Mouse (Mus musculus) E14TG2a.4 (cell line): ENCODE measurements around the gene Wdr49.

Source experiments
- H3K27me3 ChIP-seq: 2 replicates; pipeline ENCODE4 v1.6.1; 2014; ENCODE audit warnings: low read length, control low read depth; ENCODE audit not compliant: insufficient read depth
- H3K36me3 ChIP-seq: 2 replicates; pipeline ENCODE4 v1.6.1; 2014; ENCODE audit warnings: low read length, control low read depth; ENCODE audit not compliant: insufficient read depth
- H3K4me1 ChIP-seq: replicated peaks from 2 replicates; pipeline ENCODE4 v1.6.1; 2014; ENCODE audit warnings: low read depth, low read length, control low read depth
- H3K4me3 ChIP-seq: replicated peaks from 2 replicates; pipeline ENCODE4 v1.5.1; 2014; ENCODE audit warnings: mild to moderate bottlenecking, low read length
- H3K9me3 ChIP-seq: 2 replicates; pipeline ENCODE4 v1.6.1; 2014; ENCODE audit warnings: low read length, control low read depth
- CTCF ChIP-seq: conservative IDR thresholded peaks from 2 replicates; pipeline ENCODE4 v1.5.1; 2014; ENCODE audit warnings: low read length
- NANOG ChIP-seq: IDR thresholded peaks from 2 replicates; pipeline ENCODE4 v1.6.1; 2014; ENCODE audit warnings: borderline replicate concordance, low read length, mixed read lengths
- POU5F1 ChIP-seq: IDR thresholded peaks from 2 replicates; pipeline ENCODE4 v1.6.1; 2014; ENCODE audit warnings: low read length, borderline replicate concordance

Gene Wdr49

DNA sequence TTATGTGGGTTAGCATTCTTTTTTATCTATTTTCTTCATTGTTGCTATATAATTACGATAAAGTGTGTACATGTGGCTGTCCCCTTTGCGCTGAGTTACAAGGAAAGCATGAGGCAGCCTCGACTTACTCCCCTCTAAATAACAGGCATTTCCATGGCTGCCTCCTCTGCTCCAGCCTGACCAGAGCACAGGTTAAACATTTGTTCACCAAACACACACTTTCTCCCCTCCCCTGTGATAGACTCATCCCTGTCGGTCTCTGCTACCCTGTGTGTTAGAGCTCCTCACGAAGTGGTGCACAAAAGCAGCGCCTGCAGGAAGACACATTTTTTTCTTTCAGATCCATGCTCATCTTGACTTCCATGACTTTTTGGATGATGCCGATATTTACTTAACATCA is 7.3 kb downstream of the Wdr49 start:
- no peaks in the 10 kb centered on the region for H3K4me1 ChIP-seq
- TF ChIP-seq CTCF = no peak
- TF ChIP-seq POU5F1 = no peak
- no peaks in the 10 kb centered on the region for H3K36me3 ChIP-seq
- no peaks in the 10 kb centered on the region for H3K9me3 ChIP-seq
- no peaks in the 10 kb centered on the region for H3K27me3 ChIP-seq
- no peak overlapping the region for H3K4me3 ChIP-seq

DNA sequence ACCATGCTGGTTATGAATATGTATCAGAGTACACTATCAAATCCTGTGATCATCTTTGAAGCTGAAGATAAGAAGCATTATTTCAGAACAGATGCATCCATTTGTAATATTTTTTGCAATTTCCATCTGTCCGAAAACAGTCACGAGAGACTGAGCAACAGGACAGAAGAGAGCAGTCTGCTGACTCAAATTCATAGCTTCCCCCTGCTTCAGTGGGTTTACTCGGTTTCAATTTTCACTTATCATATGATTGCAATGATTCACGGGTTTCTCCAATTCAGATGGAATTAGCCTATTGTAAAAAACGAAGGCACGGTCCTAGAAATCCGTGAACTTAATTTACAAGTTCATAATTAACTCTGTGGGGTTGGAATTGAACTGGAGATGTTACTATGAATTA is 13.8 kb downstream of the Wdr49 start:
- H3K4me3 ChIP-seq = no peak overlapping the region
- TF ChIP-seq POU5F1 = no peak
- no peak for TF ChIP-seq NANOG
- TF ChIP-seq CTCF = no peak
- no peaks in the 10 kb centered on the region for H3K4me1 ChIP-seq
- no peaks in the 10 kb centered on the region for H3K27me3 ChIP-seq
- H3K9me3 ChIP-seq = no peaks in the 10 kb centered on the region
- no peaks in the 10 kb centered on the region for H3K36me3 ChIP-seq

DNA sequence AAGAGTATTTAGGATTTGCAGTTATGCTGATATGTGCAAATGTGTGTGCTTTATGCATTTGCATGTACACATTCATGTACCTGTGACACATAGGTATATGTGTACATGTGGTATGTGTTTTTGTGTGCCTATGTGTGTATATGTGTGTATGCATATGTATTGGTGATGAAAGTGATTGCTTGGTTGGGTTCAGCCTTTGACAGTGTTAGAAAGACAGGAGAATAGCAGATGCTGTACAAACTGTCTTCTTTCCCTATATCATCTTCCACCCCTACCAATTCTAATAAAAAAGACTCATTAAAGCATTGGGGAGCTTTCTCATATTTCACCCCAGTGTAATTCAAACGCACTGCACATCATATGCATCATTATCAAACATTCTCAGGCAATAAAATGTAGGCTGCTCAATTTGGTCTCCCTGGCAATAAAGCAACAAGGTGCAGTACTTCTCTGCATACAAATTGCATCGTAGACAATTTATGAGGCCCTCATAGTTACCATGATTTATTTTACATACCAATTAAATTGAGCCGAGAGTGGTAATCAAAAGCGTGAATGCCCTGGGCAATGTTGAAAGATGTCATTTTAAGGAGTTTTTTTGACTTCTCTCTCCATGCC is 51.3 kb downstream of the Wdr49 start:
- no peaks in the 10 kb centered on the region for H3K9me3 ChIP-seq
- no peaks in the 10 kb centered on the region for H3K27me3 ChIP-seq
- TF ChIP-seq NANOG (no peak), CTCF (no peak), POU5F1 (no peak)
- no peaks in the 10 kb centered on the region for H3K4me1 ChIP-seq
- no peaks in the 10 kb centered on the region for H3K36me3 ChIP-seq
- H3K4me3 ChIP-seq = no peak overlapping the region

DNA sequence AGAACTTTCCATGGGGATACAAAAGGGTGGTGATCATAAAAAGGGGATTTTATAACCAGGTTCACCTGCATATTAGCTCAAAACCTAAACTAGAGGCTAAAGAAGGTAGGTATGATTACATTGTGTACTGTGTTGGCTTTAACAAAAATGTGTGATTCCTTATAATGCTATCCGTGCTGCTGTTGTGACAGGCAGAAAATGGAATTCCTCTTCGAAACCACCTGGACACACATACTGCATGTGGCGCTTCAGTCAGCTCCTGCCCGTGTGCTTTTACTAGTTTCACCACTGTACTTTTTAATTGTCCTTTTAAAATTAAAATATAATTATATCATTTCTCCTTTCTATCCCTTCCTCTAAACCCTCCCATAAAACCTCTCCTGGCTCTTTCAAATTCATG is 86.0 kb downstream of the Wdr49 start:
- no peak overlapping the region for H3K4me3 ChIP-seq
- H3K4me1 ChIP-seq = no peaks in the 10 kb centered on the region
- H3K27me3 ChIP-seq = no peaks in the 10 kb centered on the region
- H3K9me3 ChIP-seq = no peaks in the 10 kb centered on the region
- H3K36me3 ChIP-seq = no peaks in the 10 kb centered on the region
- TF ChIP-seq POU5F1 = no peak
- no peak for TF ChIP-seq CTCF
- no peak for TF ChIP-seq NANOG

DNA sequence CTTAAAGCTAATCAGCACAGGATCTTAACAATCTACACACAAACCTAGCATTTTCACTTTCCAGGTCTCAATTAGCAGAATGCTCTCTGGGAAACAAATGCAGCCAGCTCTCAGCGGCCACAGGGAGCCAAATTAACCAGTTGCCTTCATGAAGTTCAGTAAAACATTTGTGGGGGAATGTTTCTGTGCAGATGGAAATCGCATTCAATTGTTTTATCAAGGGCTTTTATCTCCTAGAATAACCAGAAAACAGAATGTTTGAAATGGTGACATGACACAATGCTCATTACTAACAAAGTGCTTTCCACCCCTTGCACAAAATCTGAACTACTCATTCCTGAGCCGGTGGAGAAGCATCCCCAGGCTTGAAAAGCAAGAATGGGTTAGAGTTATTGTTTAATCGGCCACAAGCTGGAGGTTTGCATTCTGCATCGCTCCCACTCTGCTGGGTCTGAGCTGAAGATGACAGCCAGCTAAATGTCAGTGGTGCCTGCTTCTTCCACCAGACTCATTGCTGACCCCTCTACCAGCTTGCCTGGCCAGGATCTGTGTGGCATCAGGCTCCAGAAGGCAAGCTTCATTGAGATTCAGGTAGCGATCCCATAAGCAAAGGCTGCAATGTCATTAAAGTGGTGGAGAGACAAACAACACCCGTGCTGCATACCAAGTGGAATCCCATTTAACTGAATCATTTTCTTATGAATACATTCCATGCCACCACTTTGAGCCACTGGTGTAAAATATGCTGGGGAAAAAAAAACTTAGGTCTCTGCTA is 86.6 kb downstream of the Wdr49 start:
- Histone ChIP-seq H3K27me3 (no peaks in the 10 kb centered on the region), H3K36me3 (no peaks in the 10 kb centered on the region), H3K4me3 (no peak overlapping the region), H3K9me3 (no peaks in the 10 kb centered on the region), H3K4me1 (no peaks in the 10 kb centered on the region)
- no peak for TF ChIP-seq POU5F1
- TF ChIP-seq CTCF = no peak
- TF ChIP-seq NANOG = no peak

DNA sequence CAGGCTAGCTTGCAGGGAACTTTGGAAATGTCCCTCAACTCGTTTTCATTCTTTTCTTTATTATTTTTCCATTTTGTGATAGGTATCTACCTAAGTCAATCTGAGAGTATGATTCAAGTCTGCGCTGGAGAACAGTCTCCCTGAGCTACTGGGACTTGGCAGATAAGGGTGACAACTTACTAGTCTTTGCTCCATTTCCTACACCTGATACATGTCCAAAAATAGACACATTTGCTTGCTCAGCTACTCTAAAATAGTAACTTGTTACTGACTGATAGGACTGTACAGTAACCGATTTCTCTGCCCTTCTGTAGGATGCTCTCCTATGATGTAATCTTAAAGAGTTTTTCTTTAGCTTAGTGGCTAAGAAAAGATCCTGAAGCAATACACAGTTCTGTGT is 87.5 kb downstream of the Wdr49 start:
- H3K36me3 ChIP-seq = no peaks in the 10 kb centered on the region
- H3K4me1 ChIP-seq = no peaks in the 10 kb centered on the region
- H3K4me3 ChIP-seq = no peak overlapping the region
- TF ChIP-seq POU5F1 (no peak), NANOG (no peak), CTCF (no peak)
- H3K9me3 ChIP-seq = no peaks in the 10 kb centered on the region
- H3K27me3 ChIP-seq = no peaks in the 10 kb centered on the region

DNA sequence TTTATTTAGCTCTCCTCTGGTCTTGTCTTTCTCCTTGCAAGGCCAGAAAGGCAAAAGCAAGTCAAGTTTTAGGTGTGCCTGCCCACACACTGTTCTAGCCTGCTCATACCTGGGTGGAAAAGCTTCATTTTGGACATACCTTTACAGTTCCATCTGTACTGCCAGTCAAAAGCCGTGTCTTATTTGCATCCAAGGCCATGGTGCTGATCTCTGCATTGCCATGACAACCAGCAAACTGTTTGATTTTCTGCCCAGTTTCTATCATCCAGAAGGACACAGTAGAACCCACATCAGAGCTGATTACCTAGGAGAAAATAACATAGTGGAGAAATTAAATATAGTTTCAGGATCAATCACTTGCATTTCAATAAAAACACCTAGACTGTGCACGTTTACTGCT is 100.2 kb downstream of the Wdr49 start:
- H3K4me1 ChIP-seq = no peaks in the 10 kb centered on the region
- no peaks in the 10 kb centered on the region for H3K9me3 ChIP-seq
- no peaks in the 10 kb centered on the region for H3K27me3 ChIP-seq
- H3K36me3 ChIP-seq = no peaks in the 10 kb centered on the region
- no peak for TF ChIP-seq POU5F1
- TF ChIP-seq NANOG = no peak
- no peak for TF ChIP-seq CTCF
- no peak overlapping the region for H3K4me3 ChIP-seq

DNA sequence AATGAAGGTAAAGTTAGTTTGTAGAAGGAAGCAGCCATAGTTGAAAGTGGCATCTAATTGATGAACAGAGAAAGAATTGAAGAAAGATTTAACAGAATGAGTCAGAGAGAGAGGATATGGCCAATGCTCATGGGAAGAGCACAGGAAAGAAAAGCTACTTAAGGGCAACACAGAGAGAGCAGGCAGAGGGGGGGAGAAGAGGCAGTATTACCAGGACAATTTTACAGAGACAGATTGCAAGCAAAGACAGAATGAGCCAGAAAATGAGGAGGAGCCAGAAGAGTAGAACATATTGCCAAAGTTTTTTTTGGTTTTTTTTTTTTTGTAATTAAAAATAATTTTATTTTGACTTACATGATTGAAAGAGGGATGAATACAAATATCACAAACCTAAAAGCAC is 128.0 kb downstream of the Wdr49 start:
- Histone ChIP-seq H3K9me3 (no peaks in the 10 kb centered on the region), H3K27me3 (no peaks in the 10 kb centered on the region), H3K4me3 (no peak overlapping the region), H3K4me1 (no peaks in the 10 kb centered on the region), H3K36me3 (no peaks in the 10 kb centered on the region)
- TF ChIP-seq CTCF (no peak), NANOG (no peak), POU5F1 (no peak)

DNA sequence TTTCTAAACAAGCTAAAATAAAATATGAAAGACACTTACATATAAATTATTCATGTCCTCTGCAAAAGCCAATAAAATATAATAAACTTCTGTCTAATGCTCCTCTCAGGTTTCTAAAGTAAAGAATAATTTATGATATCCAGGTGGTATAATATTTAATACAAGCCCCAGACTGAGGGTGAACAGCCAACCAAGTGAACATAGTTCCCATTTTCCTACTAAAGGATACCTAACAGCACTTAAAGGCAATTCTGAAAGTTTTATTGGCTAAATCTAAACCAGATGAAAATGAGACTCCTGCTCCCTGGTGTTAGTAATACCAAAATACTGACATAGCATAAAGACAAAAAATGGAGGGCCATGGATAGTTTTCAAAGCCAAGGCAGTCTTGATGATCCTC is 144.8 kb downstream of the Wdr49 start:
- Histone ChIP-seq H3K4me3 (no peak overlapping the region), H3K36me3 (no peaks in the 10 kb centered on the region), H3K9me3 (no peaks in the 10 kb centered on the region), H3K27me3 (no peaks in the 10 kb centered on the region), H3K4me1 (no peaks in the 10 kb centered on the region)
- TF ChIP-seq POU5F1 (no peak), CTCF (no peak), NANOG (no peak)
